Mouse (Mus musculus) G1E (cell line): ENCODE data around the gene Tsc2.

Experiments used
- CTCF ChIP-seq: IDR thresholded peaks from 2 replicates; pipeline ENCODE4 v1.5.1; 2012; ENCODE audit warnings: low read depth, low read length, inconsistent platforms, mixed read lengths
- GATA1 ChIP-seq: IDR thresholded peaks from 2 replicates; pipeline ENCODE4 v1.6.1; 2012; ENCODE audit warnings: borderline replicate concordance, low read length, inconsistent platforms, mixed read lengths
- TAL1 ChIP-seq: conservative IDR thresholded peaks from 2 replicates; pipeline ENCODE4 v1.6.1; 2012; ENCODE audit warnings: low read depth, low read length, inconsistent platforms, mixed read lengths

GRCm38 (mm10) chr17:24646381-24646780, 14.0 kb upstream of the Tsc2 start:
- TF ChIP-seq CTCF (no peak), TAL1 (no peak), GATA1 (no peak)
